Mouse (Mus musculus) C2C12 (cell line): ENCODE measurements around the gene Pole2.

Source experiments
- CEBPB ChIP-seq: IDR thresholded peaks from one replicate; pipeline ENCODE4 v1.6.1; 2011; ENCODE audit warnings: low read depth, mild to moderate bottlenecking, control low read depth, moderate library complexity
- CTCF ChIP-seq: IDR thresholded peaks from one replicate; pipeline ENCODE4 v1.5.1; 2011; ENCODE audit not compliant: control insufficient read depth, insufficient read depth, insufficient read length
- MYOD1 ChIP-seq: IDR thresholded peaks from one replicate; pipeline ENCODE4 v1.6.1; 2011; ENCODE audit warnings: low read depth; ENCODE audit not compliant: control insufficient read depth, insufficient read length
- MYOG ChIP-seq: IDR thresholded peaks from one replicate; pipeline ENCODE4 v1.6.1; 2011; ENCODE audit not compliant: control insufficient read depth, insufficient read length; ENCODE audit errors: extremely low read depth

DNA sequence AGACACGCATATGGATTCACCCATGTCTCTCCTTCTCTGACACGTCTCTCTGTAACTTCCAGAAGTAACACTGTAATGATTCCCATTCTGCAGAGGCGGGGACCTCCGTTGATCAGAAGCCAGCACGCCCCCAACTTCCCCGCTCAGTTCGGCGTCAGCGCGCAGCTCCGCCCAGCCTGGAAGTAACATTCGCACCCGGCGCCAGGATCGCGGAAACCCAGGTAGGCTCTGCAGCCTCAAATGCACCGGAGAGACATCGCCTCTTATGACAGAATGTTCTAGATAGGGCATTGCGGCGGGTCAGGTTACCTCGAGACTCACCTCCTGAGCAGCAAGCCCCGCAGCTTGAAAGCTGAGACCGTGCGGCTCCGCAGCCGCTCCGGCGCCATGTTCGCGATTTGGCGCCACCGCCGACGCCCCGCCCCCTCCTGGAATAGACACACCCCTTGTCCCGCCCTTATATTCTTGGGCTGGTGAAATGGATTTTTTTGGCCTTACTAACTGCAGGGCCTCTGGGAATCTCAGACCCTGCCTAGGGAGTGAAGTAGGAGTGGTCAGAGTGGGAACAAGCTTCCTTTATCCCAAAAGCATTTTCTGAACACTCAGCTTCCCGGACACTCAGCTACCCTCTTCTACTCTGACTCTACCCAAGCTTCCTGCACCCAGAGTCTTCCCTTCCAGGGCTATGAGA lies at the start of gene Pole2:
- TF ChIP-seq CTCF (no peak), MYOD1 (no peak), CEBPB (no peak), MYOG (no peak)
